Mouse (Mus musculus): ENCODE results near the gene Corin.
A peak's percentile ranks its signal among the peaks of the same experiment; 100 is the strongest.

Gene Corin

GRCm38 (mm10) chr5:72441181-72441580 lies 63.1 kb downstream of the Corin start:
- no peak for DNase-seq

- DNase-seq = no peak
Observed at GRCm38 (mm10) chr5:72435085-72435484, 69.2 kb downstream of the Corin start.

DNA sequence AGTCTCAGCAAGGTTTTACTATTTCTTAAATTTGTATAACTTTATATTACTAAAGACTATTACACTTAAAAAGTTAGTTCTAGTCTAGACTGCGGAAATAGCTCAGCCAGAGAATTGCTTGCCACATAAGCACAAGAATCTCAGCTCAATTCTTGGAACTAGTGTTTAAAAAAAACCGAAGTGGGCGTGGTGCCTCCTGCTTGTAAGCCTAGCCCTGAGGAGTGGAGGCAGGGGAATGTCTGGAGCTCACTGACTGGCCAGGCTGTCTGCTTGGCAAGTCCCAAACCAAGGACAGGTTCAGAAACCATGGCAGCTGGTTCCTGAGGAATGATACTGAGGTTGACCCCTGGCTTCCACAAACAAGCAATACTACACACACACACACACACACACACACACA lies 72.4 kb downstream of the Corin start:
- DNase-seq = no peak

- no peak for DNase-seq
Observed at GRCm38 (mm10) chr5:72427556-72427955, 76.7 kb downstream of the Corin start.

DNA sequence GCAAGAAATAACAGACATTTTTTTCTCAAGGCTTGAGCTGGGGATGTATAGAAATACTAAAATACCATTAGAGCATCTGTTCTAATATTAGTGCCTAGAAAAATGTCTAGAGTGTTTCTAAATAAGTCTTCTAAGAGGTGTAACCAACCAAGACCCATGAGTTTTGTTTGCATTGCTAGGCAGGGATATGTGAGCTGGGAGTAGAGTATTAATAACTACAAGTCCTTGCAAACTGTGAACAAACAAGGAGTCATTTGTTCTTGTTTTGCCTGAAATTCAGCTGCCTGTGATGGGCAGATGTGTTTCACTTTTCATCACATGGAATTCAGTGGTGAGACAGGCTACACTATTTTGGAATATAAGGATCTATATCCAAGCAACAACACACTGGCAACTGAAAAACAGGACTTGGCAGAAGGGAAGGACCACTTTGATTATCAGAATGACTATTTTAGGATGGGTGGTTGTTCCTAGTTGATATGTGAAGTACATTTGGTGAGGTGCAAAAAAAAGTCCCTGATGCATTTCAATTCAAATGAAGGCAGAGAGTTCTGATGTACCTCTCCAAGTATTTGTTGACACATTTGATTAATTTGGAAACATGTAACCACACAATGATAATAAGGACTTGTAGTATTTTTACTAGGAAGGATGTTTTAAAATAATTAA lies 78.8 kb downstream of the Corin start:
- DNase-seq = no peak

GRCm38 (mm10) chr5:72411874-72412329 lies 92.4 kb downstream of the Corin start:
- DNase-seq = no peak

GRCm38 (mm10) chr5:72410841-72411240 lies 93.4 kb downstream of the Corin start:
- no peak for DNase-seq

DNA sequence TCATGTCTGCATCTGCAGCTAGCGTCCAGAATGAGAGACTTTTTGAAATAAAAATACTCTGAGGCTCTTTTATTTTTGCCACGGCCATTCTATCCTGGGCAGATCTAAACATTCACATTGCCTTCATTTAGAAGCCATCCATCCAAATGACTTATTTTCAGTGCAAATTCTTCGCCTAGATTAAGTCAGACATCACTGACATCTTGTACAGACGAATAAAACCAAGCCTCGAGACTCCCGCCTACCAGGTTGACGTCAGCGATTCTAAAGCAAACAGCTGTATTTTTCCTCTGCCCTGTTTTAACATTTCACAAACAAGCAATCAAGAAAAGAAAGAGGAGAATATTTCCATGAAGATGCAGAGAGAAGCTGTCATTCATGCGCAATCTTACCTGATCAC lies 100.9 kb downstream of the Corin start:
- DNase-seq = no peak

DNA sequence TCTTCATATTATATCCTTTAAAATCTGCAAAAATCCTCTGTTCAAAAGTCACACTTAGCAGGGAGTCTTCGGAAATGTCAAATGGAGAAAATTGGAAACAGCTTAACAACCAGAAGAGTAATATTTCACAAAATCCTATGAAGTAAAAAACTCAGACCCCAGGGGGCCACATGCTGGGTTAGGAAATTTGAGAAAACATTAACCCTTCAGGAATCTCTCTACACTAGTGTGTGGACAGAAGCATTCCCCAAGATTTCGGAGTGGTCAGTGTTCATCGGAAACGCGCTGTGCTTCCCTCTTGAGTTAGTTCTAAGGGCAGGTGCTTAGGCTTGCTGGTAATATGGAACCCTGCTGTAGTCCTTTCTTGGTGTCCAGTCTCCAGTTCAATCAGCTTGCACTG lies 101.4 kb downstream of the Corin start:
- no peak for DNase-seq

- no peak for DNase-seq
Observed at GRCm38 (mm10) chr5:72401778-72402177, 102.5 kb downstream of the Corin start.

GRCm38 (mm10) chr5:72401251-72401650 lies 103.0 kb downstream of the Corin start:
- no peak for DNase-seq

DNA sequence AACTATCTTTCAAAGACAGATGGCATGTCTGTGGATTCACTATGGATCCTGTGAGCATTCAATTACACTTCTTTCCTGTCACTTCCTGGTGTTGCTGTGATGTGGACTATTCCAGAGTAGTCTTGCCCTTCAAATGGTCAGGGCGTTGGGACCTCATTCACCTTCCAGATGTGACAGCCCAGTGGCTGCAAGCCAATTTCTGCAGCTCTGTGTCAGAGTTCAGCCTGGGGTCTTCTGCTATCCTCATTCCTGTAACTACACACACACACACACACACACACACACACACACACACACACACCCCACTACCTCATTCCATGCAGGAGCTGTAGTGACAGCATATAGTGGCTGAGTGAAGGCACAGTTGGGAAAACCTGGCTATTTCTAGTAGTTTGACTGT lies 122.1 kb downstream of the Corin start:
- no peak for DNase-seq

DNA sequence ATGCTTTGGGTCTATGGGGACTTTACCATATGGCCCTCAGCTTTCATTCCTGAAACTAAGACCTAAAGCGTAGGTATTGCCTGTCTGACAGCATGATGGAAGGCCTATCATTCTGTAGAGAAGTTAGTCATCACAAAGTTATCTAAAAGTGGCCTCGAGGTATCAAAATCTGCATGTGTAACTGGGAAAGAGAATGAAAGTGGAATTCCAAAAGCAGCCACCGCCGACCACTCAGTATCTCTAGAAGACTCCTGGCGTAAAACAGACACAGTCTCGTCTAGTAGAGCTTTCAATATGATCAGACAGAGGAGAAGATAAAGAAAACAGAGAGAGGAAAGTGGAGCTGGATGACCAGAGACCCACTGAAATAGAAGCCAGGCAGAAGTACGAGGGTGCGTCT lies 123.7 kb downstream of the Corin start:
- DNase-seq = no peak

DNA sequence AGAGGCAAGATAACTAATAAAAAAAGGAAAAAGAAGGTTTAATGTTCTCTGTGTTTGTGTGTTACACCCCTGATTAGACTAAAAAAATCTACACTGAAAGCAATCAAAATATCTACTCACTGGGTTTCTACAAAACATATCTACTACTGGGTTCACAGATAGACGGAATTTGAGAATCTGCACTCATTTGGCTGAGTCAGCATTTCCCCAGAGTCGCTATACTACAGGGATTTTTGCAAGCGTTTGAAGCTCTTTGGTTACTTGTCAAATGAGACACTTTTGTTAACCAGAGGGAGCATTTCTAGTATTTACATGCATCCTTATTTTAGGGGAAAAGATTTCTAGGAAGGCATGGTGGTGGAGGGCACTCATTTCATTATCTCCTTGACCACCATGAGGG lies 136.3 kb downstream of the Corin start:
- no peak for DNase-seq

GRCm38 (mm10) chr5:72365801-72366200 lies 138.5 kb downstream of the Corin start:
- DNase-seq = no peak

GRCm38 (mm10) chr5:72363838-72364237 lies 140.4 kb downstream of the Corin start:
- DNase-seq = no peak

GRCm38 (mm10) chr5:72353746-72354145 lies 150.5 kb downstream of the Corin start:
- DNase-seq = no peak

DNA sequence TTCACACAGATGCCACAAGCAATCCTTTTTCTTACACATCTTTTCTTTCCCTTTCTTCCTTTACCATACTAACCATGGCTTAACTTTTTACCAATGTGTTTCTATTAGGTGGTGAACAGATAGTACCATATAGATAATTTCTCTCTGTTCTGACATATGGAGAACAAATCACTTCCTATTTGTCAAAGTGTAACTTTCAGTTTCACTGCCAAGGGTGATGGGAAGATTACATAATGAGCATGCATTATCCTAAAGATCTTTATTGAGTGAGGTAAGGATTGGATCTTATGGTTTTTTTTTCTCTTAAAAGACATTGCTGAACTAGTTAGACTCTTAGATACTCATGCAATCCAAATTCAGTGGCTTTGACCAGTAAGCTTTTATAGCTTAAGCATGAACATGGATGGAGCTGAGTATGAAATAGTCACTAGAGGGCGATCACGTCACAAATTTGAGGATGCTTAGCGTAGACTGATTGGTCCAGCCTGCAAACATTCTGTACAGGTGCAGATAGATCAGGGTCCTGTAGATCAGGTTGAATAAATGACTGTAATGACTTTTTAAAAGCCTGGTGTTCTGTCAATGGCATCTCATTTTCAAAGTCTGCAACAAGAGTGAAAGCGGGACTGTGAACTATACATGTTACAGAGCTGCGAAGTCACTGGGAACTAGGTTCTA lies 154.1 kb downstream of the Corin start:
- DNase-seq = peak; percentile 38

- no peak for DNase-seq
Observed at GRCm38 (mm10) chr5:72348591-72348990, 155.7 kb downstream of the Corin start.

- DNase-seq = no peak
Observed at GRCm38 (mm10) chr5:72335873-72336272, 168.4 kb downstream of the Corin start.

GRCm38 (mm10) chr5:72332901-72333300 lies 171.4 kb downstream of the Corin start:
- no peak for DNase-seq

GRCm38 (mm10) chr5:72331217-72331616 lies 173.1 kb downstream of the Corin start:
- no peak for DNase-seq

DNA sequence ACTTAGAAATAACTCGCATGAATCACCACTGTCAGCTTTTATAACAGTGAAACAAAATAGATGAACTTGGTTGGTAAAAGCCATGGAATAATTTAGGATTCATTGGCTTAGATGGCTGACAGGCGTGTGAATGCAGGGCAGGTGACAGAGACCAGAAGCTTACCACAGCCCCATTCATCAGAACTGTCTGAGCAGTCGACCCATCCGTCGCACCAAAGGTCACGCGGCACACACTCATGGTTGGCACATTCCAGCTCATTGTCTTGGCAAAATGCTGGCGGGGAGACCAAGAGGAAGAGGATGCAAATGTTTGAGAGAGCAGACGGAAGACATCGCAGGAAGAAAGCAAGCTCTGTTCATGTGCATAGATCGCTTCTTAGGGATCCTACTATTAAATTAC lies 173.6 kb downstream of the Corin start:
- DNase-seq = no peak

DNA sequence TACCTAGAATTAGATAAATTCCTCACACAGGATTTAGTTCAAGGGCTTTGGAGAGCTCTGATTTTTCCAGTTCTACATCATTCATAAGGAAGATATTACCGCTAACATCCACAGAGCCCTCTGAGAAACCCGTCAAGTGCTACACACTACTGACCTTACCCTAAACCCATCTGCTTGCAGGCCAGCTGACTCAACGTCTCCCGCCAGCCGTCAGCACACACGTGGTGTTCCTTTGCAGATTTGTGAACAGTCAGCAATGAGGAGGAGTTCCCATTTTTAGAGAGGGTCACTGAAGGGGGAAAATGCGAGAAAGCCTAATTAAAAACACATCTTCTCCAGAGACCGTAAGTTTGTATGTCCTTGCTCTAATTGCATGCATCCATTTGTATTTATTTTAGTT lies 174.8 kb downstream of the Corin start:
- DNase-seq = no peak

GRCm38 (mm10) chr5:72315282-72315681 lies 189.0 kb downstream of the Corin start:
- no peak for DNase-seq
